Mouse (Mus musculus): Measurements from ENCODE around the gene Gm13691.
"Not testable (repeated sequence)": the region's sequence is repeated elsewhere in the genome, so short reads cannot be mapped to it uniquely, and the experiment has no call there.

The Gm13691 gene

GRCm38 (mm10) chr2:83990253-83990652 lies at the start of gene Gm13691:
Gene Gm13691, plus strand, starts transcription at chr2:83990553.
- not testable (repeated sequence) for DNase-seq (ENCODE audit: low spot score)

- no peak for DNase-seq (ENCODE audit: low spot score)
Measured at GRCm38 (mm10) chr2:83940931-83941361, 49.4 kb upstream of the Gm13691 start, which contains the start of gene Zswim2. Gene Zswim2, minus strand, starts transcription at chr2:83941228.

- DNase-seq (ENCODE audit: low spot score), result no peak
Measured at GRCm38 (mm10) chr2:83941378-83941777, 49.0 kb upstream of the Gm13691 start.

- DNase-seq (ENCODE audit: low spot score), result no peak
Measured at GRCm38 (mm10) chr2:83941792-83942191, 48.6 kb upstream of the Gm13691 start.

- DNase-seq (ENCODE audit: low spot score), result not testable (repeated sequence)
Measured at GRCm38 (mm10) chr2:83955393-83955792, 35.0 kb upstream of the Gm13691 start, which contains the start of gene Gm13698. Gene Gm13698, plus strand, starts transcription at chr2:83955693.

- not testable (repeated sequence) for DNase-seq (ENCODE audit: low spot score)
Measured at GRCm38 (mm10) chr2:83961203-83961602, 29.1 kb upstream of the Gm13691 start, which contains the start of gene Gm13693. Gene Gm13693, plus strand, starts transcription at chr2:83961503.

GRCm38 (mm10) chr2:83967013-83967412 lies 23.3 kb upstream of the Gm13691 start, which contains the start of gene Gm13695:
Gene Gm13695, plus strand, starts transcription at chr2:83967313.
- DNase-seq (ENCODE audit: low spot score), result not testable (repeated sequence)

GRCm38 (mm10) chr2:83972823-83973222 lies 17.5 kb upstream of the Gm13691 start, which contains the start of gene Gm13696:
Gene Gm13696, plus strand, starts transcription at chr2:83973123.
- DNase-seq (ENCODE audit: low spot score), result not testable (repeated sequence)

- DNase-seq (ENCODE audit: low spot score), result not testable (repeated sequence)
Measured at GRCm38 (mm10) chr2:83978633-83979032, 11.7 kb upstream of the Gm13691 start, which contains the start of gene Gm13694. Gene Gm13694, plus strand, starts transcription at chr2:83978933.

GRCm38 (mm10) chr2:83984443-83984842 lies 5.9 kb upstream of the Gm13691 start, which contains the start of gene Gm13697:
Gene Gm13697, plus strand, starts transcription at chr2:83984743.
- DNase-seq (ENCODE audit: low spot score), result not testable (repeated sequence)

- DNase-seq (ENCODE audit: low spot score), result not testable (repeated sequence)
Measured at GRCm38 (mm10) chr2:83993639-83994255, 3.4 kb downstream of the Gm13691 start.

GRCm38 (mm10) chr2:83994526-83994925 lies 4.2 kb downstream of the Gm13691 start:
- not testable (repeated sequence) for DNase-seq (ENCODE audit: low spot score)

- DNase-seq (ENCODE audit: low spot score), result no peak
Measured at GRCm38 (mm10) chr2:84008913-84009312, 18.6 kb downstream of the Gm13691 start.

- DNase-seq (ENCODE audit: low spot score), result no peak
Measured at GRCm38 (mm10) chr2:84009818-84010217, 19.5 kb downstream of the Gm13691 start.

- DNase-seq (ENCODE audit: low spot score), result no peak
Measured at GRCm38 (mm10) chr2:84014572-84014971, 24.2 kb downstream of the Gm13691 start.

GRCm38 (mm10) chr2:84016291-84016690 lies 25.9 kb downstream of the Gm13691 start:
- not testable (repeated sequence) for DNase-seq (ENCODE audit: low spot score)

- DNase-seq (ENCODE audit: low spot score), result no peak
Measured at GRCm38 (mm10) chr2:84018330-84018729, 28.0 kb downstream of the Gm13691 start.

- no peak for DNase-seq (ENCODE audit: low spot score)
Measured at GRCm38 (mm10) chr2:84019519-84020305, 29.4 kb downstream of the Gm13691 start.

GRCm38 (mm10) chr2:84021930-84022329 lies 31.6 kb downstream of the Gm13691 start:
- no peak for DNase-seq (ENCODE audit: low spot score)

- DNase-seq (ENCODE audit: low spot score), result no peak
Measured at GRCm38 (mm10) chr2:84022905-84023304, 32.6 kb downstream of the Gm13691 start.

- no peak for DNase-seq (ENCODE audit: low spot score)
Measured at GRCm38 (mm10) chr2:84023319-84023718, 33.0 kb downstream of the Gm13691 start.

GRCm38 (mm10) chr2:84025217-84025616 lies 34.9 kb downstream of the Gm13691 start:
- DNase-seq (ENCODE audit: low spot score), result no peak

GRCm38 (mm10) chr2:84032505-84032904 lies 42.2 kb downstream of the Gm13691 start:
- no peak for DNase-seq (ENCODE audit: low spot score)
